Mouse (Mus musculus) forebrain, postnatal 0 days (tissue): ENCODE results near the gene Rab22a. TPM values are rescaled to one million over a fixed set of nuclear protein-coding genes. Genes with fewer than 3 reads are reported as not detected.

Source experiments
- ATAC-seq: fragments of 200-750 bp; cut with Nextera tagmentation; 2 replicates; pipeline ENCODE4 v1.8.0; 2017; ENCODE audit warnings: mild to moderate bottlenecking, moderate library complexity
- DNase-seq: peaks from one replicate; pipeline ENCODE4 v3.0.0-alpha.2; 2015
- H3K27ac ChIP-seq: fragments of 300-500 bp; sonication (generic); 2 replicates; pipeline ENCODE4 v1.5.1; 2014; ENCODE audit warnings: low read depth, mild to moderate bottlenecking, antibody characterized with exemption, low read length, moderate library complexity, mixed read lengths
- H3K27me3 ChIP-seq: fragments of 300-500 bp; sonication (generic); 2 replicates; pipeline ENCODE4 v1.6.1; 2014; ENCODE audit warnings: mild to moderate bottlenecking, low read length, mixed read lengths; ENCODE audit not compliant: insufficient read depth
- H3K36me3 ChIP-seq: fragments of 300-500 bp; sonication (generic); 2 replicates; pipeline ENCODE4 v1.6.1; 2014; ENCODE audit warnings: mild to moderate bottlenecking, moderate library complexity; ENCODE audit not compliant: insufficient read depth
- H3K4me1 ChIP-seq: fragments of 300-500 bp; sonication (generic); 2 replicates; pipeline ENCODE4 v1.6.1; 2014; ENCODE audit warnings: antibody characterized with exemption; ENCODE audit not compliant: insufficient read depth
- H3K4me2 ChIP-seq: fragments of 300-500 bp; sonication (generic); 2 replicates; pipeline ENCODE4 v1.6.1; 2014; ENCODE audit warnings: low read depth, mild to moderate bottlenecking, moderate library complexity
- H3K4me3 ChIP-seq: fragments of 300-500 bp; sonication (generic); 2 replicates; pipeline ENCODE4 v1.5.1; 2014; ENCODE audit warnings: low read depth, low read length, mixed read lengths
- H3K9ac ChIP-seq: fragments of 300-500 bp; sonication (generic); 2 replicates; pipeline ENCODE4 v1.6.1; 2014; ENCODE audit warnings: mild to moderate bottlenecking
- H3K9me3 ChIP-seq: fragments of 300-500 bp; sonication (generic); 2 replicates; pipeline ENCODE4 v1.6.1; 2016; ENCODE audit warnings: low read length
- CTCF ChIP-seq: sonication (generic); IDR thresholded peaks from 2 replicates; pipeline ENCODE4 v1.5.1; 2016; ENCODE audit warnings: antibody characterized with exemption, control low read depth, low read depth
- WGBS: fragments of 180-500 bp; shearing (Covaris S2); extraction: QIAGEN DNeasy Blood & Tissue Kit; methylation state at CpG from one replicate; pipeline ENCODE4 v1.1.7; 2014; 5-methylcytosine and 5-hydroxymethylcytosine counted together
- polyA plus RNA-seq: library from polyadenylated mRNA; unstranded; fragments of >200 nt; fragmentation: Nextera tagmentation; extraction: Ambion mirVana; gene quantifications from 2 replicates; pipeline ENCODE4 v1.2.1, GENCODE M21; 2015
- total RNA-seq: library from RNA; depleted of rRNA; stranded (reverse); fragments of >200 nt; gene quantifications from 2 replicates; pipeline ENCODE4 v1.2.3, GENCODE M21; 2014

The Rab22a gene
- total and polyA plus RNA-seq, 2 experiments from 2014 or later = 23.0 to 37.0 TPM

GRCm38 (mm10) chr2:173687363-173687762 lies 27.8 kb downstream of the Rab22a start:
- no peaks in the 10 kb centered on the region for H3K27me3 ChIP-seq
- TF ChIP-seq CTCF = no peak
- H3K4me1 ChIP-seq = no peaks in the 10 kb centered on the region
- H3K4me2 ChIP-seq = no peak overlapping the region
- DNase-seq (no peak), ATAC-seq (no peak)
- no peak overlapping the region for H3K9ac ChIP-seq
- H3K9me3 ChIP-seq = no peaks in the 10 kb centered on the region
- H3K36me3 ChIP-seq = peaks cover 13% of the 10 kb centered on the region
- 85% methylated on average over 5 of the region's 5 CpGs for WGBS
- H3K4me3 ChIP-seq = no peak overlapping the region
- no peak overlapping the region for H3K27ac ChIP-seq

- ATAC-seq (no peak), DNase-seq (no peak)
- Histone ChIP-seq H3K9ac (no peak overlapping the region), H3K4me3 (no peak overlapping the region), H3K9me3 (no peaks in the 10 kb centered on the region), H3K27ac (no peak overlapping the region), H3K4me2 (no peak overlapping the region), H3K4me1 (no peaks in the 10 kb centered on the region), H3K27me3 (no peaks in the 10 kb centered on the region), H3K36me3 (peaks cover 12% of the 10 kb centered on the region)
- no peak for TF ChIP-seq CTCF
These were observed 30.3 kb downstream of the Rab22a start for GRCm38 (mm10) chr2:173689835-173690234.

DNA sequence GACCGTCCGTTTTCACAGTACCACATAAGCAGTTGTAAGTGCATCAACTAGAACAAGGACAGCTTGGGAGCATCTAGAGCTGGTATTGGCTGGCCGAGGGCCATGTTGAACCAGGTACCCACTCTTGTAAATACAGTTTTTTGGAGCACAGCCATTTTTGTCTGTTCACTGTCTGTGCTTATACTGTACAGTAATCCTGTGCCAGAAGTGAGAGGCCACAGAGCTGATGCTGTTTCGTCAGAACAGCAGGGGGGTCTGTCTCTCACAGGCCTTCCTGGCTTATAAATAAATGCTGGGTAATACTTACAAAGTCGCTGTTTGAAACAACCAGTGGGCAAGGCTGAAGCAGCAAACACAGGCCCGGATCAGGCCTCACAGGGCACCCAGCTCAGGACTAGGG lies 32.2 kb downstream of the Rab22a start:
- H3K4me2 ChIP-seq = no peak overlapping the region
- H3K27ac ChIP-seq = no peak overlapping the region
- H3K36me3 ChIP-seq = peaks cover 19% of the 10 kb centered on the region
- no peaks in the 10 kb centered on the region for H3K4me1 ChIP-seq
- H3K9ac ChIP-seq = no peak overlapping the region
- no peaks in the 10 kb centered on the region for H3K27me3 ChIP-seq
- no peak overlapping the region for H3K4me3 ChIP-seq
- TF ChIP-seq CTCF = no peak
- ATAC-seq = no peak; the same call in 1 of the 2 replicates
- H3K9me3 ChIP-seq = no peaks in the 10 kb centered on the region
- WGBS = 79% methylated on average over 6 of the region's 6 CpGs
- no peak for DNase-seq

GRCm38 (mm10) chr2:173692693-173693092 lies 33.1 kb downstream of the Rab22a start:
- H3K4me1 ChIP-seq = no peaks in the 10 kb centered on the region
- no peaks in the 10 kb centered on the region for H3K27me3 ChIP-seq
- DNase-seq = no peak
- no peak overlapping the region for H3K9ac ChIP-seq
- no peak overlapping the region for H3K27ac ChIP-seq
- WGBS = 60% methylated on average over 2 of the region's 2 CpGs
- H3K4me2 ChIP-seq = no peak overlapping the region
- no peak for ATAC-seq
- peaks cover 20% of the 10 kb centered on the region for H3K36me3 ChIP-seq
- H3K9me3 ChIP-seq = no peaks in the 10 kb centered on the region
- no peak for TF ChIP-seq CTCF
- no peak overlapping the region for H3K4me3 ChIP-seq

DNA sequence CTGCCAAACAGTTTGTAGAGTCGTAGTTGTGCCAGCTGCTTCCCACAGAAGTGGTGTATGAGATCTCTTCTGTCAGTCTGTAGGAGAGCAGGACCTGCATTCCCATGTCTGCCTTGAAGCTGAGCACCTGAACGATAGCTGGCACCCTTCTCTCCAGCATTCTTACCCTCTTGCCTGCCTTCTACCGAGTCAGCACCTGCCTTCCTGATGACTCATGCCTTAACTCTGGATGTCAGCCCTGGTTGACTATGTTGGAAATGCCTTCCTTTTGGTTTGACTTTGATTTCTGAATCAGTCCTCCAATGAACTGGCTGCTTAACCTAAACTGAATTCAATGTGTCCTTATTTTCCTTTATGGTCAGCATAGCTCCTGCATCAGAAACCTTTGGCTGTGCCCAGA lies 39.3 kb downstream of the Rab22a start:
- DNase-seq (no peak), ATAC-seq (no peak)
- Histone ChIP-seq H3K36me3 (peaks cover 34% of the 10 kb centered on the region), H3K9ac (no peak overlapping the region), H3K9me3 (no peaks in the 10 kb centered on the region), H3K4me1 (no peaks in the 10 kb centered on the region), H3K4me2 (no peak overlapping the region), H3K4me3 (no peak overlapping the region), H3K27me3 (no peaks in the 10 kb centered on the region), H3K27ac (no peak overlapping the region)
- no peak for TF ChIP-seq CTCF
- 87% methylated on average over 3 of the region's 3 CpGs for WGBS

DNA sequence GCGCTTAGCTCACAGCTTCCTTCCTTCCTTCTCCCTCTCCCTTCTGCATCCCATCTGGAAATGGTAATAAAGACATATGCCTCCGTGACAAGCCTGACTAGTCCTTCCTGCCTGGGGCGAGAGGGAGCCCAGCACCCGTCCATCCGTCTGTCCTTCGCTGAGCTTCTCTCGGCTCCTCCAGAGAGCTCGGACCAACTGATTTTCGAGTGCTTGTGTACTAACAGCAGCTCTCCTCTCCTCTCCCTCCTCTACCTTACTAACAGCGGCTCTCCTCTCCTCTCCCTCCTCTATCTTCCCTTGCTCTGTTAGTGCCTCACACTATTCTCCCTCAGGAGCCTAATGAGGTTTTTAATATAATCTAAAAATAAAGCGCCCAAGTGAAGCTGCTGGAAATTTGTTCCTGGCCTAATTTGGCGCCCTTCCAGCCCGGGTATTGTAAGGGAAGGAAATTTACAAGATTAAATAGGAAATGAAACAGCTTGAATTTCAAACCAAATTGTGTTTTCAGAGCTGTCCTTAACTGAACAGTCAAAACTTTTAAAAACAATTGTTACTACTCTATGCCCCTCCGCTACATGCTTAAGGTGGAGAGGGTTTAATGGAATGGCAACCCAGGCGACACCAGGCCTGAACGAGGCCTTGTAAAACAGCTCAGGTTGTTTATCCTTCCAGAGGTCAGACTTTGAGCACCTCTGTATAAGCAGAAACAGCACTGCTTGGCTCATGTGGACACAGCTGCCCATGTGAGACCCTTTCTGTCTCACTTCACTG lies 42.7 kb downstream of the Rab22a start:
- H3K4me3 ChIP-seq = no peak overlapping the region
- peaks cover 32% of the 10 kb centered on the region; the same call in 1 of the 2 replicates for H3K36me3 ChIP-seq
- no peak overlapping the region for H3K27ac ChIP-seq
- no peak for TF ChIP-seq CTCF
- no peaks in the 10 kb centered on the region for H3K4me1 ChIP-seq
- DNase-seq (peak; percentile 24), ATAC-seq (0 out of 2 replicates have a peak, but pooled peaks have one; percentile 27)
- H3K9me3 ChIP-seq = no peaks in the 10 kb centered on the region
- 55% methylated on average over 16 of the region's 16 CpGs for WGBS
- H3K4me2 ChIP-seq = no peak overlapping the region
- H3K27me3 ChIP-seq = no peaks in the 10 kb centered on the region
- H3K9ac ChIP-seq = no peak overlapping the region

DNA sequence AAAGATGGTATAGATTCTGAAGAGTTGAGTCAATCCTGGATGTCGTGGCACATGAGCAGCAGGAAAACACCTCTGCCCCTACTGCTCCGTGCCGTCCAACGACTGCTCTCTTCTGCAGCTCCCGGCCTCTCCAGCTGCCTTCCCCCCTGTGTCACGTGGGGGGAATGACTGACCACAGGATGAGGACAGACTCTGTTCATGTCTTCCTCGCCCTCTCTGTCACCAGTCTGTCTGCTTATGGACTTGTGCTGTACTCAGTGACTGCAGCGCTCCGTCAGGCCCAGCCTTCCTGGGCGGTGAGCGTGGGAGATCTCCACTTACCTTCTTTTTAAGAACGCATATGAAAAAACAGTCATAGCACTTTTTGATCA lies 43.3 kb downstream of the Rab22a start:
- Histone ChIP-seq H3K4me1 (no peaks in the 10 kb centered on the region), H3K4me3 (no peak overlapping the region), H3K36me3 (peaks cover 29% of the 10 kb centered on the region; the same call in 1 of the 2 replicates), H3K9ac (no peak overlapping the region), H3K27ac (no peak overlapping the region), H3K27me3 (no peaks in the 10 kb centered on the region), H3K4me2 (no peak overlapping the region), H3K9me3 (no peaks in the 10 kb centered on the region)
- no peak for TF ChIP-seq CTCF
- DNase-seq (no peak), ATAC-seq (no peak)
- WGBS = 90% methylated on average over 12 of the region's 12 CpGs
